Mouse (Mus musculus) heart, adult 11 months (tissue): ENCODE measurements around the gene Slc9a9.

Experiments used
- DNase-seq: peaks from one replicate; pipeline ENCODE4 v3.0.0; 2022

Slc9a9 gene

DNA sequence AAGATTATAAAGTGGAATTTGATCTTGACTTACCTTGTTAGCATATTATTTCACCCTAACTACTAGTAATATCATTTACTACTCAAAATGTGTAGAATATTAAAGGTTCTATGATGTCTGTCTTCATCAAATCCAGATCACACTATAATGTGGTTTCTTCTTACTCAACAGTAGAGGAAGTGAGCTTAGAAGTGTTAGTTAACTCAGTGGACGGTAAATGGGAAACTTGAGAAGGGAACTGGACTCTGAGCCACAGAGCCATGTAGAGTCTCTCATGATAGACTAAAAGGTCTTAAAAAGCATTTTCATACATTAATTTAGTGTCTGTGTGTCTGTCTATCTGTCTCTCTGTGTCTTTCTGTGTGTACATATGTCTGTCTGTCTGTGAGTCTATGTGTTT lies 64.6 kb downstream of the Slc9a9 start:
- DNase-seq = peak; percentile 48

DNA sequence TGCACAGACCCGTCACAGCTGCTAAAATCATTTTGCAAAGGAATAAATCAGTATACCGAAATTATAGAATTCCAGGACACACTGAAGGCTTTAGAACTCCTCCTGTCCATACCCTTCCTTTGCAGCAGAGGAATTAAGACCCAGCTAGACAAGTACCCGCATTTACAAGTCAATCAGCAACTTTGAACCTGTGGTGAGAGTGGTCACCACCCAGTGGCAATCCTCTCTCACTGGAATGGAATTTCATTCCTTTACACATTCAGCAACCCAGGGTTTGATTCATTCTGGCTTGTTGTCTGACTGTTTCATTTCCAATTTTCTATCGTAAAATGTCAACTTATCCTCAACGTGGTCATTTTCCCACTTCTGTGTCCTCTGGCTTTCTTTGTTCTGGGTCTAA lies 67.5 kb downstream of the Slc9a9 start:
- DNase-seq = no peak

DNA sequence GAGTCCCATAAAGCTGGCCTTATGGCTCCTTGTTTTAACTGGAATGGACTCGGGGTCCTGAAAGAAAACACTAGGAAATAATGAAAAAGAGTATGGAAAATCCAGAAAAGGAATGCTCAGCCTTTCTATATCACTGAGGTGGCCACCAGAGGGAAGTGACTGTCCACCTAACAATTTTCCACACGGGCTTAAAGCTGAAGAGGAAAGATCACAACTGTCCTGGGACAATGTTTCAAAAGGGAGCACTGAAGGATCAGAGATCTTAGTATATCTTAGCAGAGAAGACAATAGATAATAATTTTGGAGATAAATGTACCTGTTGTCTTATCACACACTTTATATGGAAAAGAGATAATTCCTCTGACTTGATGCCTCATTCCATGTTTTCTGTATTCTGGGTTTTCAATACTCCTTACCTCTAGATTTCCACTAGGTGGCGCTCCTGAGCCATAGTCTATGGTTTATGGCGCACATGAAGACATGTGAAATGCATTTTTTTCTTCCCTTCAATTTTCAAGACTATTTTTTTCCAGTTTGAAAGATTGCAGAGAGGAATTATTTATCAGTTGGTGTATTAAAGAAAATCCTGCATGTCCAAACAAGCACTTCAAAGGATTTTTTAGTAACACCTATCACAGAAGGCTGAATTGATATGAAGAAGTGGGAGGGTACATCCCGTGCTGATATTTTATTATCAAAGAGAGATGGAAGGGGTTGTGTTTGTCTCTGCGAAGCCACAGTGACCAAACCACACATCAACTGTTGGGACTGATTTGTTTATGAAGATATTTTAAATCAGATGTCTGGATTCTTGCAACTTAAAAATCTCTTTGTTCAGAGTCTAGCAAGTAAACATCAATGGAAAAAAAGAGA lies 69.1 kb downstream of the Slc9a9 start:
- DNase-seq = no peak

GRCm38 (mm10) chr9:94740841-94741240 lies 71.1 kb downstream of the Slc9a9 start:
- DNase-seq = peak; percentile 55

- DNase-seq = no peak
Observed at GRCm38 (mm10) chr9:94743291-94743690, 73.6 kb downstream of the Slc9a9 start.

- no peak for DNase-seq
Observed at GRCm38 (mm10) chr9:94748503-94748902, 78.8 kb downstream of the Slc9a9 start.

GRCm38 (mm10) chr9:94750187-94750586 lies 80.5 kb downstream of the Slc9a9 start:
- DNase-seq = no peak

GRCm38 (mm10) chr9:94750935-94751637 lies 81.4 kb downstream of the Slc9a9 start:
- no peak for DNase-seq

DNA sequence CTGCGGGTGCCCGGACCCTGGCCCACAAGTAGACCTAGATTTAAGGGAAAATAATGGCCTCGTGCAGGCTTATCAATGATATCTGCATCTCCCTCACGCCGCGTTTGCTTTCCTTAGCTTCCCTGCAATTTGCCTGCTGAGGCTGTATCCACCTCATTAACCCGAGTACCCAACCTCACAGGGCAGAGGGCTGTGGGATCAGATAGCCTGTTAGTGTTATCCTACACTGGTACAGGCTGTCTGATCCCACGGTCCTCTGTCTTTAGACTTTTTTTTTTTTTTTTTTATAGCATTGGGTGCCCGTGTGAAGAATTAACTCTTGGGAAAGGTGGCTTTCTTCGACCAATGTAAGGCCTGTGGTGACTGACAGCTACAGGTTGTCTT lies 81.9 kb downstream of the Slc9a9 start:
- no peak for DNase-seq

GRCm38 (mm10) chr9:94752121-94752520 lies 82.4 kb downstream of the Slc9a9 start:
- DNase-seq = no peak

DNA sequence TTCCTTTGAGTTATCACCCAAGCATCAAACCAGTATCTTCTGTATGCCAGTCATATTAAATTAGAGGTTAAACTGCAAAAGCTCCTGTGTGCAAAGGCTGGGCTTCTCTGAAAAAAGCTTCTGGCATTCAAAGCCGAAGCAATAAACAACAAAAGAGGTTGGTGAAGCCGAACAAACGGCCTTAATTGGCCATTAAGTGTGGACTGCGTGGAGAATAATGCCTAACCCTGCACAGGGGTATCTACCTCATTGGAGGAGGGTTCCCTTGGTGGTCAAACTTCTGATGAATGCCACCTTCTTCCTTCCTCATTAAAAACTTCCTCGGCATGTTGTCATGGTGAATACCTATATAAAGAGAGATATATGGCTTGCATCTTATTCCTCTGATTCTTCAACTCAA lies 90.2 kb downstream of the Slc9a9 start:
- DNase-seq = no peak

- DNase-seq = no peak
Observed at GRCm38 (mm10) chr9:94768114-94768513, 98.4 kb downstream of the Slc9a9 start.

- DNase-seq = no peak
Observed at GRCm38 (mm10) chr9:94768524-94768923, 98.8 kb downstream of the Slc9a9 start.

GRCm38 (mm10) chr9:94773357-94773756 lies 103.6 kb downstream of the Slc9a9 start:
- no peak for DNase-seq

DNA sequence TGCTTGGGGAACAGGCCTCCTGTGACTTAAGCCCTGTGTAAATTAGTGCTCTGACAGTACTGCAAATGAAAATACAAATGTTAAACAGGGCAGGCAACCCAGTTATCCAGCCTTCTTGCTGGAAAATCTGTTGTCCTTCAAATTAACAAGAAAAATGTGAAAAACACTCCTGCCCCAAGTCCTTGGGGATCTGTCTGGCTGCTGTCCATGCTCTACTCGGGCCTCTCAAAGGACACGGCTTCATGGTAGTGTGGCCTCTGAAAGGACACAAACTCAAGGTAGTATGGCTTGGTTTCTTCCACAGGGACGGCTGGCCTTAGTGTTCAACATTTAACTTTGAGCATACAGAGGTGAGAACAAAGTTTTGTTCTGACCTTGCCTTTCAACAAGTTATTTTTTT lies 118.6 kb downstream of the Slc9a9 start:
- no peak for DNase-seq

- DNase-seq = no peak
Observed at GRCm38 (mm10) chr9:94790966-94791365, 121.3 kb downstream of the Slc9a9 start.

DNA sequence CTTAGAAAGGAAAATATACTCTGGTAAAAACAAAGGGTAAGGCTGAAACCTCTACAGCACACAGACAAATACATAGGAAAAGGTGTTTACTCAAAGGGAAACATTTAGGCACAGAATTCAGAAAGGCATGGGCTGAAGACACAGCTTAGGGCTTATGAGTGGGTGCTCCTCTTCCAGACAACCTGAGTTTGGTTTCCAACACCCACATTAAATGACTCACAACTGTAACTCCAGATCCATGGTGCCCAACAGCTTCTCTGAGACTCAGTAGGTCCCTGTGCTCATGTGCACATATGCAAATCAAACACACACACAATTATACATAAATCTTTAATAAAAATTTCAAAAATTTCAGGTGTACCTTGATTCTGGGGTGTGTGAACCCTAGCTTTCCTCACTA lies 133.4 kb downstream of the Slc9a9 start:
- DNase-seq = peak; percentile 39

- peak; percentile 62 for DNase-seq
Observed at GRCm38 (mm10) chr9:94805506-94805905, 135.8 kb downstream of the Slc9a9 start.

GRCm38 (mm10) chr9:94815518-94815917 lies 145.8 kb downstream of the Slc9a9 start:
- DNase-seq = no peak

DNA sequence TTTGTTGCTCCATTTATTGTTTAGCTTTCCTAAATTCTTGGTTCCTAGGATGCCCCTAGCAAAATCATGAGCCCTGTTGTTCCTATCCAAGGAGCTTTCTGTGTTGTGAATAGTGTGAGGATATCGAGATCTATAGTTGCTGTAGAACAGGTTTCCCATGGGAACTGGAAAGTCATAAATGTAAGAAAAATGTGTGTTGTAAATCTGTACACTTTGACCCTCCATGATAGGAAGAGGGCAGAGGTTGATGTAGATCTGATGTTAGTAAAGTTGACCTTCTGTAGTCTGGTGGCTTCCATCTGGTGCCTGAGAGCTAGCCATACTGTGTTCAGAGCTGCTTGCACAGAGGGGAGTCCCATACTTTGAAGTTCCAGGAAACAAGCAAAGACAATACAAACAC lies 151.6 kb downstream of the Slc9a9 start:
- DNase-seq = no peak

DNA sequence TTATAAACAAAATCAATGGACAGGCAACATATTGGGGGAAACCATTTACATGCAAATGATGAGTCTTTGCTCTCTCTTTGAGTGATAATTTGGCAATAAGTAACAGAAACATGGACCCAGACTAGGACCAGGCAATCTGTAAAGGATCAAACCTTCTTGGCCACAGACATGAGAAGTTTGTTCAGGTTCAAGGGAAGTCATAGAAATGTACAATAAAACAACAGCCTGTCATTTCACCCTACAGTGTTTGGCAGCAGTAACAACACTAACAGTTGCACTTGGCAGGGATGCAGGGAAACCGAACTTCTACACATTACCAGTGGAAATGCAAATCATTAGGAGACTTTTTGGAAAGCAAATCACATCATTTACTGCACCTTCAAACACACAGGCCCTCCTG lies 164.1 kb downstream of the Slc9a9 start:
- DNase-seq = no peak

DNA sequence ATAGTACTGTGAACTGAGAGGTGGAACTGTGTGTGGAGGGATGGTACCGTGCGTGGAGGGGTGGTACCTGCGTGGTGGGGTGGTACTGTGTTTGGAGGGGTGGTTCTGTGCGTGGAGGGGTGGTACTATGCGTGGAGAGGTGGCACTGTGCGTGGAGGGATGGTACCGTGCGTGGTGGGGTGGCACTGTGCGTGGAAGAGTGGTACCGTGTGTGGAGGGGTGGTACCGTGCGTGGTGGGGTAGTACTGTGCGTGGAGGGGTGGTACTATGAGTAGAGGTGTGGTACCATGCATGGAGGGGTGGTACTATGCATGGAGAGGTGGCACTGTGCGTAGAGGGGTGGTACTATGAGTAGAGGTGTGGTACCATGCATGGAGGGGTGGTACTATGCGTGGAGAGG lies 167.7 kb downstream of the Slc9a9 start:
- no peak for DNase-seq

DNA sequence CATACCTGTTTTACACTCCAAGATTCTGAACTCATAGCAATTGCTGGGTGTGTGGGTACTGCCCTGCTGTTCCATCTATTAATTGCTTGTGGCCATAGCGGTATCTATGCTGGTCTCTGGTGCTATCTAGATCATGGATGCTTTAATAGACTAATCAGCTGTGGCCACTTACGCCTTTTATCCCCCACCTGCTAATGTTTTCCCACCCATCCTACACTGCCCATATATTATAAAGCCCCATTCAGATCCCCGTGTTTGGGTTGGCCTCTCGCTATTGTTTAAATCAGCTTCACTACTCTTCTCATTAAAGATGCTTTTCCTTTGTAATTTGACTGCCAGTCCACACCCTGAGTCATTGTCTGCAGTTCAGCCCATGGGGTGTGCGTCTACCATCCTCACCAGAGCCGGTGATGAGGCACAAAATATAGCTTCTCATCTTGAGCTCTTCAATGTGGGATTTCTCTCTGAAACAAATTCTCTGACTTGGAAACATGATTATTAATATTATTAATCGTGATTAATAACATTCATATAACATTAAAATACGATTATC lies 168.8 kb downstream of the Slc9a9 start:
- DNase-seq = no peak

- DNase-seq = no peak
Observed at GRCm38 (mm10) chr9:94839204-94839603, 169.5 kb downstream of the Slc9a9 start.
